Mouse (Mus musculus): Measurements from ENCODE around the gene Oxsr1. TPM values are rescaled to one million over a fixed set of nuclear protein-coding genes. Genes with fewer than 3 reads are reported as not detected.
A peak's percentile ranks its signal among the peaks of the same experiment; 100 is the strongest.
"Not testable (repeated sequence)": the region's sequence is repeated elsewhere in the genome, so short reads cannot be mapped to it uniquely, and the experiment has no call there.

Oxsr1 gene
- 10 to 100 TPM; 28.0 to 31.4 TPM for total RNA-seq (2021)

- peak; percentile 99 to 100 for DNase-seq (ENCODE audit: low spot score in 2 of 2)
- intact Hi-C loops (cut with DNase I) = loop anchor here (2.0 kb wide), 2 partner anchors 18 to 34 kb away; partner anchors contain the start of genes Myd88 and Xylb
Measured at GRCm38 (mm10) chr9:119322289-119323259, at the start of gene Oxsr1. Oxsr1 (minus strand) TSS chr9:119322427.

- intact Hi-C loops (cut with DNase I) = no loop called here
- DNase-seq (ENCODE audit: low spot score in 2 of 2) = no peak
Measured at GRCm38 (mm10) chr9:119371251-119371650, 49.0 kb upstream of the Oxsr1 start.

GRCm38 (mm10) chr9:119370770-119371169, 48.5 kb upstream of the Oxsr1 start:
- DNase-seq (ENCODE audit: low spot score in 2 of 2); intact Hi-C loops (cut with DNase I): not testable (repeated sequence)

GRCm38 (mm10) chr9:119368367-119368766, 46.1 kb upstream of the Oxsr1 start:
- intact Hi-C loops (cut with DNase I) = no loop called here
- no peak for DNase-seq (ENCODE audit: low spot score in 2 of 2)

- DNase-seq (ENCODE audit: low spot score in 2 of 2) = peak in 1 of 2 experiments; percentile 43
- intact Hi-C loops (cut with DNase I) = no loop called here
Measured at GRCm38 (mm10) chr9:119365284-119365683, 43.1 kb upstream of the Oxsr1 start, which contains the start of gene Slc22a14. Slc22a14 (minus strand) TSS chr9:119365553.

GRCm38 (mm10) chr9:119363229-119363628, 41.0 kb upstream of the Oxsr1 start:
- no peak for DNase-seq (ENCODE audit: low spot score in 2 of 2)
- intact Hi-C loops (cut with DNase I) = no loop called here

- intact Hi-C loops (cut with DNase I) = no loop called here
Measured at GRCm38 (mm10) chr9:119361416-119361815, 39.2 kb upstream of the Oxsr1 start.

GRCm38 (mm10) chr9:119358058-119358429, 35.8 kb upstream of the Oxsr1 start:
- intact Hi-C loops (cut with DNase I) = loop anchor here (10.0 kb wide), 1 partner anchor 203 kb away; the partner anchor contains the start of genes Acaa1b and Gm47289
- no peak for DNase-seq (ENCODE audit: low spot score in 2 of 2)

More at GRCm38 (mm10) chr9:119361416-119361815, 39.2 kb upstream of the Oxsr1 start:
- no peak for DNase-seq (ENCODE audit: low spot score in 2 of 2)

GRCm38 (mm10) chr9:119357331-119358057, 35.3 kb upstream of the Oxsr1 start, which contains the start of gene Xylb:
Xylb (plus strand) TSS chr9:119357381.
- intact Hi-C loops (cut with DNase I) = loop anchor here (2.0 to 10.0 kb wide), 4 partner anchors 35 to 203 kb away; partner anchors contain the start of genes Acaa1b, Acvr2b, Gm47289 and Oxsr1
- peak; percentile 87 to 88 for DNase-seq (ENCODE audit: low spot score in 2 of 2)

GRCm38 (mm10) chr9:119355943-119356342, 33.7 kb upstream of the Oxsr1 start:
- peak in 1 of 2 experiments; percentile 62 for DNase-seq (ENCODE audit: low spot score in 2 of 2)
- intact Hi-C loops (cut with DNase I) = loop anchor here (2.0 to 10.0 kb wide), 4 partner anchors 33 to 201 kb away; partner anchors contain the start of genes Acaa1b, Acvr2b, Gm47289 and Oxsr1

GRCm38 (mm10) chr9:119353926-119354325, 31.7 kb upstream of the Oxsr1 start:
- no peak for DNase-seq (ENCODE audit: low spot score in 2 of 2)
- intact Hi-C loops (cut with DNase I) = loop anchor here (10.0 kb wide), 1 partner anchor 199 kb away; the partner anchor contains the start of genes Acaa1b and Gm47289

GRCm38 (mm10) chr9:119352060-119352459, 29.8 kb upstream of the Oxsr1 start:
- intact Hi-C loops (cut with DNase I) = loop anchor here (10.0 kb wide), 1 partner anchor 197 kb away; the partner anchor contains the start of genes Acaa1b and Gm47289

GRCm38 (mm10) chr9:119350947-119351705, 28.9 kb upstream of the Oxsr1 start:
- intact Hi-C loops (cut with DNase I) = loop anchor here (10.0 kb wide), 1 partner anchor 196 kb away; the partner anchor contains the start of genes Acaa1b and Gm47289
- DNase-seq (ENCODE audit: low spot score in 2 of 2) = no peak

More at GRCm38 (mm10) chr9:119352060-119352459, 29.8 kb upstream of the Oxsr1 start:
- DNase-seq (ENCODE audit: low spot score in 2 of 2) = peak; percentile 60 to 66

- no peak for DNase-seq (ENCODE audit: low spot score in 2 of 2)
- intact Hi-C loops (cut with DNase I) = loop anchor here (10.0 kb wide), 1 partner anchor 196 kb away; the partner anchor contains the start of genes Acaa1b and Gm47289
Measured at GRCm38 (mm10) chr9:119350531-119350930, 28.3 kb upstream of the Oxsr1 start.

- intact Hi-C loops (cut with DNase I) = loop anchor here (10.0 kb wide), 1 partner anchor 242 kb away; the partner anchor contains the start of gene Dlec1
- DNase-seq (ENCODE audit: low spot score in 2 of 2) = no peak
Measured at GRCm38 (mm10) chr9:119346376-119346775, 24.1 kb upstream of the Oxsr1 start.

- DNase-seq (ENCODE audit: low spot score in 2 of 2) = no peak
- intact Hi-C loops (cut with DNase I) = loop anchor here (5.0 to 10.0 kb wide), 2 partner anchors 238 to 415 kb away; partner anchors contain the start of genes Ctdspl and Dlec1
Measured at GRCm38 (mm10) chr9:119342728-119343127, 20.5 kb upstream of the Oxsr1 start.

GRCm38 (mm10) chr9:119340909-119341816, 18.9 kb upstream of the Oxsr1 start, which contains the start of gene Myd88:
Myd88 (minus strand) TSS chr9:119341411.
- intact Hi-C loops (cut with DNase I) = loop anchor here (2.0 to 10.0 kb wide), 3 partner anchors 18 to 414 kb away; partner anchors contain the start of genes Ctdspl, Dlec1 and Oxsr1
- DNase-seq (ENCODE audit: low spot score in 2 of 2) = peak; percentile 93 to 99
